Mouse (Mus musculus): ENCODE results near the gene Vav3. TPM values are rescaled to one million over a fixed set of nuclear protein-coding genes. Genes with fewer than 3 reads are reported as not detected.

Gene Vav3
- polyA plus RNA-seq, 1 experiment = not detected

DNA sequence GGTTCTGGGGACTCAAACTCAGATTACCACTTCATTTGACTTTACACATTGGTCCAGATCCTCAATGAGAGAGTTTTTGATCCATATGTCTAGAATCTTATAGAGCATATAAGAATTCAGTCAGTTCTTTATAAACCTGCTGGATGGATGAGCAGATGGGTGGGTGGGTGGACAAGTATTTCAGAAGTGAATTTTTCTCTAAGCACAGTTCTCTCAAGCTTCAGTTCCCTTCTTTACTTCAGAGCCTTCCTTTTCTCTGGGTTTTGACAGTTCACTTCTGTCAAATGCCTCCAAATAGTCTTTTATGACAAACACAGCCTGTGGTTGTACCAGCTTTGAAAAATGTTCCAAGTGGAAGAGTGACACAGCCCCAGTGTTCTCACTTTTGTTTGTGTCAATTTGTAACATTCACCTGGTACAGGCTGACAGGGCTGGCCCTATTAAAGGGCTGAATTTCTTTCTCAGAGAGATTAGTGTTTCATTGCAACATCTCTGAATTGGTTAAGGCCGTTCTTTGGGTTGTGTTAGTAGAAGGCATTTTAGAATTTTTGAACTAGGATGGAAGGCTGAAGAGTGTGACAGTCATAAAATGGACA lies 159.5 kb downstream of the Vav3 start:
- no peak for TF ChIP-seq GATA1 (IDR thresholded peaks at IDR 0.05; ENCODE audit: low read length)

DNA sequence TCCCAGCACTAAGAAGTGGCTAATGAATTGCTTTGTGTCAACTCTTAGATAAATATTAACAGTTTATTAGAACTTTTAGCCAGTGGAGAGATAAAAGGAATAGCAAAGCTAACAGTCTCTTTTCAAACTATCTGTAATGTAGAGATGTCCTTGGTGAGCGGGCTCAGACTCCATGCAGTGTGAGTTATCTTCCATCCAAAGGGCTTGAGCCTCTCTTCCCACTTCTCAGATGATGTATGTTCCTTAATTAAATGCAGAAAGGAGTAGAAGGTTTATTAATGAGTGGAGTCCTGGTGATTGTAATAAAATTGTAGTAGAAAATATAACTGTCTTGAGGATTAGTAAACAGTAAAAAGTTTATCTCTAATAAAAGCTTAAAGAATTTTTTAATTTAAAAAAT lies 169.3 kb downstream of the Vav3 start:
- no peak for TF ChIP-seq GATA1 (IDR thresholded peaks at IDR 0.05; ENCODE audit: low read length)

DNA sequence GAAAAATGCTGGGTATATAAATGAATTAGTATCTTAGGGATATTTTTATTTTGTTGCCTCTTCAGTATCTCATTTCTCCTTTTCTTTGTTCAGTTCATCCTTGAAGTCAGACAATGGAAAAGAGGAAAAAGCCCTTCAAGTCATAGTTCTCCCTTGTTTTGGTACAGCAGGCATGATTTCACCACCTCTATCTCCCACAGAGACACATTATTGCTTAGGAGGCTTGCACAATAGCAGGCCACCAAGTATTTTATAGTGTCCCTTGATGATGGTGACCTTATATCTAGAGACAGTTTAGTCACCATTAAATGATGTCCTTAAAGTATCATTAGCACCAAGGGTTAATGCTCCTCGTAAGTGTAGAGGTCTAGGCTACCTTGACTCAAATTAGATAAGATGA lies 171.4 kb downstream of the Vav3 start:
- no peak for TF ChIP-seq GATA1 (IDR thresholded peaks at IDR 0.05; ENCODE audit: low read length)

DNA sequence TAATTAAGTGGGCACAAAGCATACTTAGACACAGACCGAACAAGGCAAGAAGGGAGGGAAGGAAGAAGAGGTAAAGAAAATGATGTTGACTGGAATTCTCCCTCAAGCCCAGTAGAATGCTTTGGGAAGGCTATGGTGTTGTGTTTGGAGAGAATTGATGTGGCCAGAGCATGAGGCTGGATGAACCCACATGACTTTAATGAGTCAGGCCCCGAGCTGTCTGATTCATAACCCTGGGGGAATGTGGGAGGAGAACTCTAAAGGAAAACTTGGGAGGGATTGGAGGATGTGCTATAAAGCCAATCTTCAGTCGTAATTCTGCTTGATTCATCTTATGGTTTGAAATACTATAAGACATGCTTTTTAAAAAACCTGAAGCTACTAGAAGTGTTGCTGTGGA lies 175.0 kb downstream of the Vav3 start:
- no peak for TF ChIP-seq GATA1 (IDR thresholded peaks at IDR 0.05; ENCODE audit: low read length)

DNA sequence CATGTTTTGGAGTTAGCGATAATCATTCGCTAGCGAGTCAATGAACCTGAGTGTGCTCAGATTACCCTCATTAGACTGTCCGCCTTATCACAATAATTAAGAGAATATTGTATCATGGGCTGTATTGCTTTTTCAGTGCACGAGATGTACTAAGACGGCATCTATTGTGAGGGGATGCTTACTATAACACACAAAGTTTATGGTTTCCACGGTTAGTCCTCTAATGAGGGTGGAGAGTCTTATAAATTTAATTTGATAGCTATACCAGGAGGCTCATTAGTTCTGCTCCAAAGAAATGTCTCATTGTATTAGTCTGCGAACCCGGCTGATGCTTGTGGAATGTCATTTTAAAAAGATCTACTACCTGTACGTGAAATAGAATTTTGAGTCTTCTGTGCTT lies 175.9 kb downstream of the Vav3 start:
- TF ChIP-seq GATA1 (IDR thresholded peaks at IDR 0.05; ENCODE audit: low read length) = no peak

DNA sequence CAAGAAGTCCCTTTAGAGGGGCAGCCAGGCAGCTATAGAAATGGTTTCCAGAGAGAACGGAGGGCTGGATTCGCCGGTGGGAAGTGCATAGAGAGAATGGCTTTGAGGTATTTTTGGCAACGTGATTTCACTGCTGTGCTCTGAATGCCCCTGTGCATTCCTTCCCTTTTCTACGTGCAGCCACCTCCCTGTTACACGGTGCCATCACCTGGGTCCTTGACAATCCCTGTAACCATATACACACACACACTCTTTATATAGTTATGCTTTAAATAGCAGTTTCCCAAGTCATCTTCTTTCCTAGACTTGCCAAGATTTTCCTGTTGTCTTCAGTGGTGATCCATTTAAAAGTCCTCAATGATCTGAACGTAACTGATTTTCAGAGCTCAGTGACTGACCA lies 181.7 kb downstream of the Vav3 start:
- no peak for TF ChIP-seq GATA1 (IDR thresholded peaks at IDR 0.05; ENCODE audit: low read length)

DNA sequence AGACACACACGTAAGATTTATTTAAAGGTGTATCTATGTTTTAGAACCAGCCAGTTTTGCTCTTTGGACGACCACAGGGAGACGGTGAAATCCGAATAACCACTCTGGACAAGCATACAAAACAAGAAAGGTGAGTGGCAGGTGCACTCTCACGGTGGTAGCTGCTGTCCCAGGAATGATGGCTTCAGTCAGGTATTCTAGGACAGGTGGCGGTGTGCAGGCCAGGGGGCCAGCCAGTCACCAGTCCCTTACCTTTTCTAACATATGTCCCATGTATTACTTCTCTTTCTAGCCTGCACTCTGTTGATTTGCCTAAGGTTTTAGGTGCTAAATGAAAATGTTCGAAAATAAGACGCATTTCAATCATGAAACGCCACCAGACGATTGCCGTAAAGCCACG lies 185.4 kb downstream of the Vav3 start:
- TF ChIP-seq GATA1 (IDR thresholded peaks at IDR 0.05; ENCODE audit: low read length) = no peak

DNA sequence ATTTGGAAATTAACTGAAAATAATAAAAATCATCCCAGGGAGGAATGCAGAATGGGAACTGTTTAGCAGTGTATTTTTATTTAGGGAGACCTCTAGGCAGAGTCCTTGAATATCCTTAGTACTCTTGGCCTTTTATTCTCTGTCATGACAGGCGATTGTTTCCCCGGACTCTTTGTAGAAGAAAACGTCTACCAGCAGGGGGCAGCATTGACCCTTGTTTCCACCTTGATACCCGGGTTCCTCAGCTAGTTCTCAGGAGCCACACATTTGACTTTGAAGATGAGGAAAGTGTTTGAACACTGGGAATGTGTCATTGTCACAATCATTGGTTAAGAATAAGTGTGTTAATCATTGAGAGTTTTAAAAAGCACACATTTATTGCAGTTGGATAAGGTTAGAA lies 185.8 kb downstream of the Vav3 start:
- no peak for TF ChIP-seq GATA1 (IDR thresholded peaks at IDR 0.05; ENCODE audit: low read length)

DNA sequence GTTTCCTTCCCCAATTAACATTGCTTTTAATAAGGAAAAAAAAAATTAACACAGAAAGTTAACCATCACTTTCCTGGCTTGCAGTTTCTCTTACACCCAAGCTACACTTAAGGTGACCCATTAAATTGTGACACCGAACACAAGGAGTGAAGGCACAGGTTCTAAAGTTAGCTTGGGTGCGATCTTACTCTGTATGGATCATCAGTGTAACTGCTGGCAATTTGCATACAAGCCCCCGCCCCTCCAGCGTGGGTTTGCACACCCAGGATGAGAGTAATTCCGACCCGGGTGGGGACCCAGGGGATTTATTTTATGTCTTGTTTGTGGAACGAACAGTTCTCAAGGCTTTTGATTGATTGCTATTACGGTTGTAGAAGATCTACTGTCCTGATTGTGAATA lies 186.2 kb downstream of the Vav3 start:
- TF ChIP-seq GATA1 (IDR thresholded peaks at IDR 0.05; ENCODE audit: low read length) = no peak

DNA sequence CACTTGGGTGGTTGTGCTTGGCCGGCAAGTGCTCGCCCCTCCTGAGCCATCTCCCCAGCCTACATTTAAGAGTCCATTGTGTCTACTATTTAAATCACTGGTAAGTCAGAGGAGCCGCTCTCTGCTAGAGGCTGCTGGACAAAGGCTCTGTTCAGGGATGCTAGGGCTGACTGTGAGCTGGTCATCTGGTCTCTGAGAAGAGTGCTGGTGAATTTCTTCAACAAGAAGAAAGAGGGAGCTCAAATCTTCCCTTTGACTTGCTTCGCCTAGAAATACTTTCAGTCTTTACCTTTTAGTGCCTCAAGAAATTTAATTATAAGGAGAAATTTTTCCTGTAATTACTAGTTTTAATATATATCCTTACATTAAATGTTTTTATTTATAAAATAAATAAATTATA lies 188.2 kb downstream of the Vav3 start:
- TF ChIP-seq GATA1 (IDR thresholded peaks at IDR 0.05; ENCODE audit: low read length) = no peak

DNA sequence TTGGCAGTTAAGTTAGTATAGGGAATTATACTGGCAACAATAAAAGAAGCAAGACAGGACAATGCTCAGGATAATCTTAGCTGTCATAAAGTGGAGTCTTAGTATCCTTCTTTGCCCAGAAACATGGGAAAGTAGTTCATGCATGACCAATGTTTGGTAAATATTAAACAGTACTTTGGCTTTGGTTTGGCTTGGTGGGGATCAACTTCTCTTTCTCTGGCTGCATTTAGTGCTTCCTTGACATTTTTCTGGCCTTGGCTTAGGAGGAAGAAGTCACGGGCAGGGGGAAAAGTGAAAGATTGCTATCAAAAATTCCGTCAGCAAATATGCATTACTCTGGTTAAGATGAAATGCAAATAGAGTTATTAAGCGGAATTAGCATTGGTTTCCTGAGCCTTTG lies 197.2 kb downstream of the Vav3 start:
- TF ChIP-seq GATA1 (IDR thresholded peaks at IDR 0.05; ENCODE audit: low read length) = no peak

DNA sequence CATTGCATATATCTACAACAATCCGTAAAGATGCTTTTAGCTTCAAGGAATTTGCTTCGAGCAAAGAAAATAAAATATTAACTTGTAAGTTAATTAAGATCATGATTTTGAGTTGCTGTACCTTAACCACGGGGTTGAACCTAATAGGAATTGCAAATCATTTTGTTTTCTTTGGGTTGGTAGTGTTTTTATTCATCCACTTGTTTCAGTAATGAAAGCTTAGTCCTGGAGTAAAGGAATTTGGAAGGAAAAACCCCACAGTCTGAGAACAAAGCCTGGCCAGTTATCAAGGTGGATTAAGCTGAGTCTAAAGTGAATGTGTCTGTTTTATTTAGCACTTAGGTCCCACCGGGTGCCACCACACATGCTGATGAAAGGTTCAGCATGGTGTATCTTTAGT lies 199.6 kb downstream of the Vav3 start:
- no peak for TF ChIP-seq GATA1 (IDR thresholded peaks at IDR 0.05; ENCODE audit: low read length)

DNA sequence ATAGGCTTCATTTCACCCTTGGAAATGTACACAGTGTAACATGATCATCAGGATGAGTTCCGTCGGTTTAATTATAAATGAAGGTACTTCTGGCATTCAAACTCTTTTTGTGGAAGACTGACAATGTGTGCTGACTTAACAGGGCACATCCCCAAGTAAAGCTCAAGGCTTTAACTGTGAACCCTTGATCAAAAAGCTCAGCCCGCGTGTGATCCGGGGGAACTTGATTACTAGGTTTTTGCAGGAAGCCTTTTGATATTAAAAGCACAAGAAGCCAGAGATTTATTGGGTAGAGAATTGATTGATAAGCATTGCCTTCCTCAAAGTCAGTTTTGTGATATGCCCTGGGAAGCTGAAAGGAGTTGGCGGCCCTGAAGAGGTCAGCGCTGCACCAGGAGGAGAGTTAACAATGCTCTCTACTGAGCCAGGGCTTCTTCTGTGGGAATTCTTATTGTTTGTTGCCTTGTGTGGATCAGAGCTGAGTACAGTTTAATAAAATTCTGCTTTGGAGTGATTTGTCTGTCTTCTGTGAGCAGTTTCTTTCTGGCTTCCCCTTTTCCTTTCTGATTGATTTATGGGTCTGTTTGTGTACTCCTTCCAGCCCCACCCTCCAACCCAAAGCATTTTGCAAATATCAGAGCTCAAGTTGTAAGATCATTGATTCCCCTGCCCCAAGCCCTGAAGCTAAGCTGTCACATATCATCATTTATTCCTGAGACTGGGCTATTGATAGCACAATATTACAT lies 204.2 kb downstream of the Vav3 start:
- no peak for TF ChIP-seq GATA1 (IDR thresholded peaks at IDR 0.05; ENCODE audit: low read length)

DNA sequence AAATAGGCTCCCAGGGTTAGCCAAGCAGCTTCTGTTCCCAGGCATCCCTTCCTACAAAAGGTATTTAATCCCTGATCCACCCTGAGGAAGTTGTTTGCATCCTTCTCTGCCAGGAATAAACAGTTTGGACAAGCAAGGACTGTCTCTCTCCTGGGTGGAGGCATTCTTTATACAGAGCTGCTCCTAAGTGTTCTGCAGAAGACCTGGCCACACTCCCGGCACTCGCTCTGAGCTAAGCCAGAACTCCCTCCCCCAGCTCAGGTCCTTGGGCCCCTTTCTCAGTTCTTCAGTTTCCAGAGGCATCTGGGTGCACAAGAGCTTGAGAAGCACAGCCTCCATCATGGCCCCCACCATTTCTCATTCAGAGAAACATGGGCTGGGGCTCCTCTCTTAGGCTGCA lies 216.9 kb downstream of the Vav3 start:
- TF ChIP-seq GATA1 (IDR thresholded peaks at IDR 0.05; ENCODE audit: low read length) = no peak

DNA sequence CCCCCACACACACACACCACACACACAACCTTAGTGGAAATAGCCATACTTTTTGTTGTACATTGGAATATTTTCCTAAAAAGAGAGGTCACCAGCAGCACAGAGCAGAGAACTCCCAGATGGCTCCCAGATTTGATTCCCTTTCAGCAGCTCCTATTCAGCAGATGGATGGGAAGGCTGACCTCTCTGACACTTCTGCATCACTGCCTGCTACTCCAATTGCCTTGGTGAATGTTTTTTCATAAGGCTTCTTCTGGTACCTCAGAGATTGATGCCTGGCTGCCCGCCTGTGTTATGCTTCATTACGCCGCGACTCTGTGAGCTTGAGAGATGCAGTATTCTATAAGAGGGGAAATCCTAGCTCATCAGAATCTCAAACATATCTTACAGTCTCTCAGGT lies 220.8 kb downstream of the Vav3 start:
- no peak for TF ChIP-seq GATA1 (IDR thresholded peaks at IDR 0.05; ENCODE audit: low read length)

DNA sequence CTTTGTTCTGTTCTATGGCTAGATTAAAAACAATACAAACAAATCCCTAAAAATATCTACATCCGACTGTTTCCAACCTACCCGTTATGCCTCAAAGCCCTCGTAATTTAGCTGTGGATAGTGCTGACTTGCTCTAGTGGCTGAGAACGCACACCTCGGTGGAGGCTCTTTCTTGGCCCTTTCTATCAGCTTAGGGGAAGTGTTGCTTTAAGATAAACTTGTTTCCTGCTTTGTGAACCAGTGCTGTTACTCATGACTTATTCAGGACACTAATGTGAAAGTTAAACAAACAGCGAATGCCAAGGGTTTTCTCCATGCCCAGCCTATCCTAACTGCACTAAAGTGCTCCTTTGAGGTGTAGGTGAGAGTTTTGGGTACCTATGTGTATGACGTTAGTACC lies 221.3 kb downstream of the Vav3 start:
- TF ChIP-seq GATA1 (IDR thresholded peaks at IDR 0.05; ENCODE audit: low read length) = no peak

DNA sequence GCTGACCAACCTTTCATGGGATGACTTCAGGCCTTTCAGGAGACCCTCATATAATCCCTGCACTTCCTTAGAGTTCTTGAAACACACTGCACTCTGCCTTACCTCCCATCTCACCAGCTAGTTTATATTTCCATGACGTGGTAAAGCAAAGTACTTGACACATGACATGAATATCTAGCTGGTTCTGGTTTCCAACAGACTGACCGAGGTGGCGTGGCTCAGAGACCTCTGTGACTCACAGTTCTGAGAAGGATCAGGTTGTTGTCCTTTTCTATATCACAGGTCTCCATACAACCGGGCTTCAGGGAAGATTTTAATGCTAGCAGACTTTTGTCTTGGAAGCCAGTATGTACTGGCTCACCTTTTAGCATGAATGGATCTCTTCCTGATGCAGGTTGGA lies 221.8 kb downstream of the Vav3 start:
- TF ChIP-seq GATA1 (IDR thresholded peaks at IDR 0.05; ENCODE audit: low read length) = no peak
